Mouse (Mus musculus) adipocyte (in vitro differentiated cells): ENCODE results near the gene Ermard.
A peak's percentile ranks its signal among the peaks of the same experiment; 100 is the strongest.
"Not testable (repeated sequence)": the region's sequence is repeated elsewhere in the genome, so short reads cannot be mapped to it uniquely, and the experiment has no call there.

Experiments used
- DNase-seq: peaks from one replicate; pipeline ENCODE4 v3.0.0-alpha.2; 2016; ENCODE audit warnings: low spot score

The Ermard gene

DNA sequence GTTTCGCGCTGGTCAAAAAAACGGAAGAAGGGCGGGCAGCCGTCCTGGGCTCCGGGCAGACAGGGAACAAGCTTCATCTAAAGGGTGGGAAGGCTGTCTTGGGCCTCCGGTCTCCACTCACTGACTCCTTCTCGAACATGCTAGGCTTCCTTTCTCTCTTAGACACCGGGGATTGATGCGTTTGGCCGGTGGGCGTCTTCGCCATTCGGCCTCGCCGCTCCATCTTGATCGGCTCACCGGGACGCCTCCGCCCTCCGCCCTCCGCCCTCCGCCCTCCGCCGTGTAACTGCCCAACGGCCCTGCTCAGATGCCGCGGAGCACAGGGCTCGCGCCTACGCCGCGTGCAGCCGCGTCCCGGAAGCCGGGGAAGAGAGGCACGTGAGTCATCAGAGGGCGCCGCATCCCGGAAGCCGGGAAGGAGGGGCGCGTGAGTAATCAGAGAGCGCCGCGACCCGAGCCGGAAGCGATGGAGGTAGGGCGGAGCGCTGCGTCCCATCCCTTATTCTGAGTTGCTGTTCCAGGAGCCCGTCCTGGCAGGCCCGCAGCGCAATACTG, at the start of gene Ermard, which contains the start of the genes Tcte3 and Gm3448:
TSS of gene Ermard (plus strand) at position 34 of the 555 bp plus-strand sequence.
TSS of gene Tcte3 (minus strand) at position 314 of the 555 bp plus-strand sequence.
TSS of gene Gm3448 (minus strand) at position 363 of the 555 bp plus-strand sequence.
- not testable (repeated sequence) for DNase-seq

DNA sequence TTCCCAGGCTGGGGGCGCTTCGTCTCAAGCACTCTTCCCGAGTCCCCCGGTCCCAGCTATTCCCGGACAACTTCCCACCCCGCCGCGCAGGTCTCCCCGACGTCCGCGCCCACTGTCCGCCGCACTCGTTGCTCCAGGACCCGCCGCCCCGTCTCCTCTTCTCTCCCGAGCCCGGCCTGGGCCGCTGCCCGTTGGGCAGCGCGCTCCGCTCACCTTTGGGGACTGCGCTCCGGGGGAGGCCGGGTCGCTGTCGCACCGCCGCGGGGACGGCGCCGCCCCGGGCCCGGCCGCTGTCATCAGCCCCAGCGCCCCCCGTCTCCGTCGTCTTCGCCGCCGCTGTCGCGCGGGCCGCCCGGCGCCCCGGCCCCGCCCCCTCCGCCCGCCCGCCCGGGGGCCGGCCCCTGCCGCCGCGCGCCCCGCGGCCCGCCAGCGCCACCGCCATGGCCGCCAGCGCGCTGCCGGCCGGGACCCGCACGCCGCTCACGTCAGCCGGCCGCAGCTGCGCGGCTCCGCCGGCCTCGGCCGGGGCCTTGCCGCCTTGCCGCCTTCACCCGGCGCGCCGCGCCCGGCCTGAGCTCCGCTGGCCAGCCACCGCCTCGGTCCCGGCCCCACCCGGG, 48.4 kb upstream of the Ermard start:
- not testable (repeated sequence) for DNase-seq

DNA sequence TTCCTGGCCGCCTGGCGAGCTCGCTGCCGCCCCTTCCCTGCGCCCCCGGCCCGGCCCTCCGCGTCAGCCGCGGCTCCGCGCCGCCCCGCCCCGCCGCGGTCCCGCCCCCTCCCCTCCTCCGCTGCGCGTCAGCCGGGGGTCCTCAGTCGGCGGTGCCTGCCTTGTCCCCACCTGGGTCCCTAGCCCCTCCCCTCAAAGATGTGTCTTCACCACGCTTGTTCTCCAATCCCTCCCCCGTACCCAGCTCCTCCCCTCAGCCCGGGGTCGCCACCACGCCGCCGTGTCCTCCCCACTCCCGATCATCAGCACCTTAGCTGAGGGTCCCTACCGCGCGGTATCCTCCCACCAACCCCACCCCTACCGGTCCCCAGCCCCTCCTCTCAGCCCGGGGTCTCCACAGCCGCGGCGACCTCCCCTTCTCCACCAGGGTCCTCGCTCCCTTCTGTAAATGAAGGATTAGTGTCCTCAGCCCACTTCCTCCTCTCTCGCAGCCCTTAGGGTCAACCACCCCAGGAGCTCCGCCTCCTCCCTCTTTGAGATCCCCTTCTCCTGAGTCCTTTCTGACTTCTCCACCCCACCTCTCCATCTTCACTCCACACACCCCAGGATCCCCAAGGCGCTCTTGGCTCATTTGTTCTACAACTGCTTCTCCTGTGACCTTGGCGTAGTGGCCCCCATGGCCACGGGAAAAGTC, 47.7 kb upstream of the Ermard start:
- DNase-seq, result not testable (repeated sequence)

DNA sequence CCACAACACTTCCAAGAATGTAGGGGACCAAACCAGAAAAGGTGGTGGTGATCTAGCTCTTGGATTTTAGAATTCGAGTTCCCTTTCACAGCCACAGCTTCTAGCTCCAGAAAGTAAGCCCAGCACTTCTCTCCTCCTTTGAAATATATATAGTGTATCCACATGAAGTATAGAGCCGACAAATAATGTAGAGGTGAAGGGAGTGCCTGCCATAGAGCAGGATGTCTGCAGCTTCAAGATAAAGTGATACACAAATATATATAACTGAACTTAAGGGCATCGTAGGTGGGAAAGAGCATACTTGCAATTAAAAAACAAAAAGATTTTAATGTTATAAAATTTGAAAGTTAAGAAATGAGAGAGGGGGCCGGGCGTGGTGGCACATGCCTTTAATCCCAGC, 46.9 kb upstream of the Ermard start:
- not testable (repeated sequence) for DNase-seq

DNA sequence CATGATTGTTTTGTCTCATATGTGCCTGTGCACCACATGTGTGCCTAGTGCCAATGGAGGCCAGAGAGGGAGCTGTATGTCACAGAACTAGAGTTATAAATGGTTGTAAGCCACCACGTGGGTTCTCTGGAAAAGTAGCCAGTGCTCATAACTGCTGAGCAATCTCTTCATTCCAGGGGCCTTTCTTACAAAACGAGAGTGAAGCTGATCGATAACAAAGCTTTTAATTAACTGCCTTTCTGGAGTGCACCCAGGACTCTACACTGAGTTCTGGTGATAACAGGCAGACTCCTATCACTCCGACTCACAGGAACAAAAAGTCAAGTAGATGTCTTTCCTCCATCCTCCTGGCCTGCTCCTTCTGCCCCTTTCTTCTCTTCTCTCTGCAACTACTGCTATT, 41.0 kb upstream of the Ermard start:
- DNase-seq, result not testable (repeated sequence)

DNA sequence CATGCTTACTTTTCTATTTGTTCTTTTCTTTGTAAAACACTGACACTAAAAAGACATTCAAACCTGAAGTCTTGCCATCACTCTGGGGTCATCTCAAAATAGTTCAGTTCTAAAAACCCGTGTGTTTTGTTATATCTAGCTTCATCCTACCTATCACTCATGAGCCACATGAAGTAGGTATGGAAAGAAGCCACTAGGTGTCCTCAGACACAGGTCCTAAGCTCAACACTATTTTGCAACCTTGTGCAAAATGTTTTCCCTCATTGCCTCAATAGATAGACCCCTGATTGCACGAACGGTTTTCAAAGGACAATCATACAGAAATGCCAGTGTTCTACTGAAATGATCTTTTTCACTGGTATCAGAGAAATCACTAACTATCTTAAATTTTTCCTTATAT, 31.9 kb upstream of the Ermard start:
- DNase-seq, result not testable (repeated sequence)

DNA sequence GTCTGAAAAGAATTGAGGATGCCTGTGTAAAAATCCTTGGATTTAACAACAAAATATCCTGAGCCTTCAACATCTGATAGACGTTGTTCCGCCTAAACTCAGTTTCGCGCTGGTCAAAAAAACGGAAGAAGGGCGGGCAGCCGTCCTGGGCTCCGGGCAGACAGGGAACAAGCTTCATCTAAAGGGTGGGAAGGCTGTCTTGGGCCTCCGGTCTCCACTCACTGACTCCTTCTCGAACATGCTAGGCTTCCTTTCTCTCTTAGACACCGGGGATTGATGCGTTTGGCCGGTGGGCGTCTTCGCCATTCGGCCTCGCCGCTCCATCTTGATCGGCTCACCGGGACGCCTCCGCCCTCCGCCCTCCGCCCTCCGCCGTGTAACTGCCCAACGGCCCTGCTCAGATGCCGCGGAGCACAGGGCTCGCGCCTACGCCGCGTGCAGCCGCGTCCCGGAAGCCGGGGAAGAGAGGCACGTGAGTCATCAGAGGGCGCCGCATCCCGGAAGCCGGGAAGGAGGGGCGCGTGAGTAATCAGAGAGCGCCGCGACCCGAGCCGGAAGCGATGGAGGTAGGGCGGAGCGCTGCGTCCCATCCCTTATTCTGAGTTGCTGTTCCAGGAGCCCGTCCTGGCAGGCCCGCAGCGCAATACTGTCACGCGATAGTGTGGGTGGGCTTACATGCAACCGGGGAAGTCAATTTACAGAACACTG, 31.1 kb upstream of the Ermard start, which contains the start of gene Gm3435:
TSS of gene Gm3435 (plus strand) at position 471 of the 708 bp plus-strand sequence.
- not testable (repeated sequence) for DNase-seq

DNA sequence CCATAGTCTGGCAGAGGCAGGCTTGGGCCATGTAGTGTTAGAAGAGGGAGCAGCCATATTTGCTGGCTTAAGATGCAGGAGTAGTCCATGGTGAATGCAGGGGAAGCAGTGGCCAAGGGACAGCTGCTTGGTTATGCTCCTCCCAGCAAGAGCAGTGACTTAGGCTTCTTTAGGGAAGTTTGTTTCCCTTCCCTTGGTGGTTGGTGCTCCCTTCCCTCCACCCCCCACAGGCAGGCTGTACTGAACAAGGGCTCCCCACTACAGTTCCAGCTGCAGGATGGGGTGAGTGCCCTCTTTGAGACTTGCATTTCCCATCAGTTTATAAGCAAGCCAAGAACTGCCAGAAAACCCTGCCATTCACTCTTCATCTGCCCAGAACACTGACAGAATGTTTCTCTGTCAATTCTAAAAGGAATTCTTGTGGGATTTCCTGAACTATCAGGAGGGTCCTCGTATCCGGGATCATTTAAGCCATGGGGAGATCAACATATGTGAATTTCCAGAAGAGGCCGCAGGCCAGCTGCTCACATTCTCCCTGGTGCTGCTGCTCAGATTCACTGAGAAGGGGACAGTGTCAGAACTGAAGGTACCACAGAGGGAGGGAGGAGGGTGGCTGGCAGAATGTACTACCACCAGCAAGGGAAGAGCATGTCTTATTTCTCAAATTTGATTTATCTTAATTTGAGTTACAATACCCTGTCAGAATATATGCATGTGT, 19.3 kb upstream of the Ermard start:
- DNase-seq, result not testable (repeated sequence)

DNA sequence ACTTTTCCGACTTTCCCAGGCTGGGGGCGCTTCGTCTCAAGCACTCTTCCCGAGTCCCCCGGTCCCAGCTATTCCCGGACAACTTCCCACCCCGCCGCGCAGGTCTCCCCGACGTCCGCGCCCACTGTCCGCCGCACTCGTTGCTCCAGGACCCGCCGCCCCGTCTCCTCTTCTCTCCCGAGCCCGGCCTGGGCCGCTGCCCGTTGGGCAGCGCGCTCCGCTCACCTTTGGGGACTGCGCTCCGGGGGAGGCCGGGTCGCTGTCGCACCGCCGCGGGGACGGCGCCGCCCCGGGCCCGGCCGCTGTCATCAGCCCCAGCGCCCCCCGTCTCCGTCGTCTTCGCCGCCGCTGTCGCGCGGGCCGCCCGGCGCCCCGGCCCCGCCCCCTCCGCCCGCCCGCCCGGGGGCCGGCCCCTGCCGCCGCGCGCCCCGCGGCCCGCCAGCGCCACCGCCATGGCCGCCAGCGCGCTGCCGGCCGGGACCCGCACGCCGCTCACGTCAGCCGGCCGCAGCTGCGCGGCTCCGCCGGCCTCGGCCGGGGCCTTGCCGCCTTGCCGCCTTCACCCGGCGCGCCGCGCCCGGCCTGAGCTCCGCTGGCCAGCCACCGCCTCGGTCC, 17.0 kb upstream of the Ermard start:
- DNase-seq, result not testable (repeated sequence)

DNA sequence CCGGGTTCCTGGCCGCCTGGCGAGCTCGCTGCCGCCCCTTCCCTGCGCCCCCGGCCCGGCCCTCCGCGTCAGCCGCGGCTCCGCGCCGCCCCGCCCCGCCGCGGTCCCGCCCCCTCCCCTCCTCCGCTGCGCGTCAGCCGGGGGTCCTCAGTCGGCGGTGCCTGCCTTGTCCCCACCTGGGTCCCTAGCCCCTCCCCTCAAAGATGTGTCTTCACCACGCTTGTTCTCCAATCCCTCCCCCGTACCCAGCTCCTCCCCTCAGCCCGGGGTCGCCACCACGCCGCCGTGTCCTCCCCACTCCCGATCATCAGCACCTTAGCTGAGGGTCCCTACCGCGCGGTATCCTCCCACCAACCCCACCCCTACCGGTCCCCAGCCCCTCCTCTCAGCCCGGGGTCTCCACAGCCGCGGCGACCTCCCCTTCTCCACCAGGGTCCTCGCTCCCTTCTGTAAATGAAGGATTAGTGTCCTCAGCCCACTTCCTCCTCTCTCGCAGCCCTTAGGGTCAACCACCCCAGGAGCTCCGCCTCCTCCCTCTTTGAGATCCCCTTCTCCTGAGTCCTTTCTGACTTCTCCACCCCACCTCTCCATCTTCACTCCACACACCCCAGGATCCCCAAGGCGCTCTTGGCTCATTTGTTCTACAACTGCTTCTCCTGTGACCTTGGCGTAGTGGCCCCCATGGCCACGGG, 16.4 kb upstream of the Ermard start:
- DNase-seq, result not testable (repeated sequence)

DNA sequence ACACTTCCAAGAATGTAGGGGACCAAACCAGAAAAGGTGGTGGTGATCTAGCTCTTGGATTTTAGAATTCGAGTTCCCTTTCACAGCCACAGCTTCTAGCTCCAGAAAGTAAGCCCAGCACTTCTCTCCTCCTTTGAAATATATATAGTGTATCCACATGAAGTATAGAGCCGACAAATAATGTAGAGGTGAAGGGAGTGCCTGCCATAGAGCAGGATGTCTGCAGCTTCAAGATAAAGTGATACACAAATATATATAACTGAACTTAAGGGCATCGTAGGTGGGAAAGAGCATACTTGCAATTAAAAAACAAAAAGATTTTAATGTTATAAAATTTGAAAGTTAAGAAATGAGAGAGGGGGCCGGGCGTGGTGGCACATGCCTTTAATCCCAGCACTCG, 15.5 kb upstream of the Ermard start:
- not testable (repeated sequence) for DNase-seq

DNA sequence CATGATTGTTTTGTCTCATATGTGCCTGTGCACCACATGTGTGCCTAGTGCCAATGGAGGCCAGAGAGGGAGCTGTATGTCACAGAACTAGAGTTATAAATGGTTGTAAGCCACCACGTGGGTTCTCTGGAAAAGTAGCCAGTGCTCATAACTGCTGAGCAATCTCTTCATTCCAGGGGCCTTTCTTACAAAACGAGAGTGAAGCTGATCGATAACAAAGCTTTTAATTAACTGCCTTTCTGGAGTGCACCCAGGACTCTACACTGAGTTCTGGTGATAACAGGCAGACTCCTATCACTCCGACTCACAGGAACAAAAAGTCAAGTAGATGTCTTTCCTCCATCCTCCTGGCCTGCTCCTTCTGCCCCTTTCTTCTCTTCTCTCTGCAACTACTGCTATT, 9.6 kb upstream of the Ermard start:
- not testable (repeated sequence) for DNase-seq

DNA sequence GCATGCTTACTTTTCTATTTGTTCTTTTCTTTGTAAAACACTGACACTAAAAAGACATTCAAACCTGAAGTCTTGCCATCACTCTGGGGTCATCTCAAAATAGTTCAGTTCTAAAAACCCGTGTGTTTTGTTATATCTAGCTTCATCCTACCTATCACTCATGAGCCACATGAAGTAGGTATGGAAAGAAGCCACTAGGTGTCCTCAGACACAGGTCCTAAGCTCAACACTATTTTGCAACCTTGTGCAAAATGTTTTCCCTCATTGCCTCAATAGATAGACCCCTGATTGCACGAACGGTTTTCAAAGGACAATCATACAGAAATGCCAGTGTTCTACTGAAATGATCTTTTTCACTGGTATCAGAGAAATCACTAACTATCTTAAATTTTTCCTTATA, 553 bp upstream of the Ermard start:
- not testable (repeated sequence) for DNase-seq

DNA sequence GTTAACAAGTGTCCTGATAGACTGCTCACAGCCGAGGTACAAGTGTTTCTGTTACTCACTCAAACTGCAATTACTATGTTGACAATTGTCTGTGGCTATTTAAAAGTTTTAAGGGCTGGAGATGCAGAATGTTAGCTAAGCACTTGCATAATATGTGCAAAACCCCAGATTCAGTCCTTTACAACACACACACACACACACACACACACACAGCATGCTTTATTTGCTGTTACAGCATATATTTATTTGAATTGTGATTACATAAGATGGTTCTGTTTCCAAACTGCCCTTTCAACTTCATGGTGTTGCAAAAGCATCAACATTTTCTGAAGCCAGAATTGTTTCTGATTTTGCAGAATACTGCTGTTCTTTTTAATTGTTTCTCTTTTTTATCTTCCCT, 9.3 kb downstream of the Ermard start:
- not testable (repeated sequence) for DNase-seq

DNA sequence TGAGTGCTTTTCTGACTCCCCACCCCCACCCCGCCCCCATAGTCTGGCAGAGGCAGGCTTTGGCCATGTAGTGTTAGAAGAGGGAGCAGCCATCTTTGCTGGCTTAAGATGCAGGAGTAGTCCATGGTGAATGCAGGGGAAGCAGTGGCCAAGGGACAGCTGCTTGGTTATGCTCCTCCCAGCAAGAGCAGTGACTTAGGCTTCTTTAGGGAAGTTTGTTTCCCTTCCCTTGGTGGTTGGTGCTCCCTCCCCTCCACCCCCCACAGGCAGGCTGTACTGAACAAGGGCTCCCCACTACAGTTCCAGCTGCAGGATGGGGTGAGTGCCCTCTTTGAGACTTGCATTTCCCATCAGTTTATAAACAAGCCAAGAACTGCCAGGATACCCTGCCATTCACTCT, 11.8 kb downstream of the Ermard start:
- not testable (repeated sequence) for DNase-seq

DNA sequence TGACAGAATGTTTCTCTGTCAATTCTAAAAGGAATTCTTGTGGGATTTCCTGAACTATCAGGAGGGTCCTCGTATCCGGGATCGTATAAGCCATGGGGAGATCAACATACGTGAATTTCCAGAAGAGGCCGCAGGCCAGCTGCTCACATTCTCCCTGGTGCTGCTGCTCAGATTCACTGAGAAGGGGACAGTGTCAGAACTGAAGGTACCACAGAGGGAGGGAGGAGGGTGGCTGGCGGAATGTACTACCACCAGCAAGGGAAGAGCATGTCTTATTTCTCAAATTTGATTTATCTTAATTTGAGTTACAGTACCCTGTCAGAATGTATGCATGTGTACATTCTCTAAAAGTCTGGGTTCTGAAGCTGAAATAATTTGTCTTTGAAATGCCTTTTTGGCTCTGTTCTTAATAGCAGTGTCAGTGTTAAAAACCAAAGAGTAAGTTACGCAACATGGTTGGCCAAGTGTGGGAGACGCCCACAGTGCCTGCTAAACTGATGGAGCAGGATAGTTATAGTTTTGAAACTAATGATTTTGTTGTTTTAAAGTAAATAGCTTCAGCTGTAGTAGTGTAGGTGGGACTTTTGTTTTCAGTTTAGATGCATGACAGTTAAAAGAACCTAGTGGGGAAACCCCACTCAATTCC, 12.3 kb downstream of the Ermard start:
- DNase-seq, result not testable (repeated sequence)

DNA sequence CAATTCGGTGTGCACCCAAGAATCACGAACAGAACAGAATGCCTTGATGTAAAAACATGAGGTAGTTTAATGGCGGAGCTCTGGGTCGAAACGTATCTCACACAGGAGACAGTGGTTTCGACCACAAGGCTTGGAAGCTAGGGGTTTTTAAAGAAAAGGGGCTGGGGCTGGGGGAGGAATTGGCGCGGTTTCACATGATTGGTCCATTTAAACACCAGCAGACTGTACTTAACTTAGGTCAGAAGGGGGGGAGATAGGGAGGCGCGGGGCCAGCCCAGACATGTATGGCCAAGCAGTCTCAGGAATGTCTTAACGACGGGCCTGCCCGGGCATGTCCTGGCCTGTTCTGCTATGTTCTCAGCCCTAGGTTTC, 12.8 kb downstream of the Ermard start:
- DNase-seq, result not testable (repeated sequence)

DNA sequence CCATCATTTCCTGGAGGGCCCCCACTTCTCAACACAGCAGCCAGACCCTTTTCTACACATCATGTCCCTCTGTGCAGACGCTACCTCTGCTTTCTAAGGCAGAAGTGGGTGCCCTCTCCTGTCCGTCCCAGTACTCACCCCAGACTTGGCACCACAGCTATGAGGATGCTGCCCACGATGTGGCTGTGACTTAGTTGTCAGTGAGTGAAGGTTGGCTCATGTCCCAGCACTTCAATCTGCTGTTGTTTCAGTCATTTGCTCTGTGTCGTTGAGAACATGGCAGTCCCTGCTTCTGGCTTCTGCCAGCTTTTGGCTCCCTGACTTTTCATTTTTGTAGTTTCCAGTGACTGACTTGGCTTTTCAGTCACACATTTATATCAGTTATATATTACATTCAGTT, 14.9 kb downstream of the Ermard start:
- peak; percentile 18 for DNase-seq

DNA sequence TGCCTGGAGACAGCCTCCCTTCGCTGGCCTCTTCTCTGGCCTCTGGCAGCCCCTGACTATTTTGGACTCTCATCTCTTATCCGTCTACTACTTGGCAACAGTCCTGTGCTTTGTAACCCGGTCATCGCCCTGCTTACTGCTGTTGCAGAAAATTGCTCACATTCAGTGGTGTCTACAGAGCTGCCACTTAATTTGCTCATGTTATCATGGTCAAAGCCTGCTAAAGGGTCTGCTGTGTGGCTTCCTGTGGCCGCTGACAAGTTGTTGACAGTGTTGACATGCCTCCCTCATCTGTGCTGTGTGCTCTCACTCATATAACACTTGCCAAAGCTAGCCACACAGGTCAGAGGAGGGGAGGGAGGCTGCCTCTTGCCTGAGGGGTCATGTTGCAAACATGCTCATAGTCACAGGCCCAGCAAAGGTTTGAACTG, 17.2 kb downstream of the Ermard start:
- DNase-seq, result peak; percentile 63

DNA sequence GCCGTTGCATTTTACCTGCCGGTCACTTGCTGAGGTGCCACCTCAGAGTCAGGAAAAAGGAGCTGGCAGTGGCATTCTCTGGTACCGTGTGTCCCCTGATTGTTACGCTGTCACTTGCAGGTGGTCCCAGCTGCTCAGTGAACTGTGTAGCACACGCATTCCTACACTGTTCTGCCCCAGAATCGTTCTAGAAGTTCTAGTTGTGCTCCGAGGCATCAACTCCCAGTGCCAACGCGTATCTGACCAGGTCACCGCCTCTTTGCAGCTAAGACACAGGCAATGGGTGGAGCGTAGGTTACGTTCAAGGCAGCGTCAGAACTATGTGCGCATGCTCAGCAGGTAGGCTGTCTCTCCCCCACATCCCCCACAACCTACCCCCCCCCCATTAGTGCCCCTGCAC, 18.6 kb downstream of the Ermard start:
- no peak for DNase-seq
